Mouse (Mus musculus): ENCODE measurements around the gene Noa1.

DNA sequence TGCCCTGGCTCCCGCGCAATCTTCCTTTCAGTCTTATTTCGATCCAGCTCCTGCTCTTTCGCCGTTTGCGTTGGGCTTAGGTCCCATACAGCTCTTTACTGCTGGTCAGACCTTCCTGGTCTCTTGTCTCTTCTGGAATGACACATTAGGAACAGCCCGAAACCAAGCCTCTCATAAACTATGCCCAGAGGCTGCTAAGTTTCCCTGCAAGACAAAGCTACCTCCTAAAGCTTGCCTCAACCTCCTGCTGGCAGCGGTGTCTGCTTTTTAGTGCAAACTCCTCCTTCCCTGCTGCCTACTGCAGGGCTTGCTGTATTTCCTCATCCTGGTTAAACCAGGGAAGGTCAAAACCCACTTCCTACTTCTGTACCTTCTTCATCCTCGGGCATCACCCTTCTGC, 59.8 kb downstream of the Noa1 start:
- TF ChIP-seq CTCF (IDR thresholded peaks at IDR 0.05; ENCODE audit: low read depth): no peak
- TF ChIP-seq EP300 (IDR thresholded peaks at IDR 0.05; ENCODE audit: low read depth): no peak
